Mouse (Mus musculus) C2C12 (cell line): ENCODE data around the gene Erich2.

Source experiments
- CTCF ChIP-seq: IDR thresholded peaks from one replicate; pipeline ENCODE4 v1.5.1; 2011; ENCODE audit not compliant: control insufficient read depth, insufficient read depth, insufficient read length
- USF1 ChIP-seq: IDR thresholded peaks from one replicate; pipeline ENCODE4 v1.6.1; 2011; ENCODE audit warnings: low read depth, mild to moderate bottlenecking, control low read depth, moderate library complexity

GRCm38 (mm10) chr2:70551446-70551845, 42.8 kb downstream of the Erich2 start:
- no peak for TF ChIP-seq USF1
- no peak for TF ChIP-seq CTCF
